Mouse (Mus musculus) cerebellum, postnatal 4 days (tissue): Measurements from ENCODE around the gene Otop3.

Experiments
- DNase-seq, 2 experiments: peaks; one replicate each; pipeline ENCODE4 v3.0.0; 2022; ENCODE audit warnings: low spot score in 2 of 2, mixed read lengths in 1 of 2

Gene Otop3

GRCm38 (mm10) chr11:115393721-115394325 is 59.3 kb downstream of the Otop3 start:
- no peak for DNase-seq
